21 mouse cellular contexts compared by ENCODE assay signal in the genomic region with DNA sequence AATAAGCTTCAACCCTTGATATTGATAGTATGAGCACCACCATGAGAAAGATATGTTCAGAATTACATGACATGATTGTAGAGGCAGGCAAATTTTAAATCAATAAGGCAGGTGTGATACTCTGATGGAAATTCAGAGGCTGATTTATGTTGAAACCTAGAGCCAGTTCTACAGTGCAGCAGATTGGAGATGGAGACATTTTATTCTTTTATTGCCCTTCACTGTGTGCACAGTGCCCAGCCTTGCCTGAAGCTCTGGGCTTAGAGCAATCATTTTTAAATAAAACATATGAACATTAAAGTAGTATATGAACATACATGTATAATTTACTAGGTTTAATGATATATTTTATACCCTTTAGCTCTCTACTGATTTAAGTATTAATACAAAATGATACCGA.
DNase-seq lines count a peak whose midpoint lies in the region; ATAC-seq and TF ChIP-seq lines count a peak whose summit lies in the region.
"Had no signal": no experiment of that assay in that cellular context is flagged by ENCODE, and none has a peak within 500 bp of the region (broad histone marks: within the 10 kb centered on the region; RNA-seq: fewer than 3 reads in every experiment).

No protein-coding gene starts in this region.

- 80% methylated on average over 1 of the region's 1 CpGs for WGBS in intestine, embryonic 14.5 days
- 73% methylated on average over 1 of the region's 1 CpGs for WGBS in intestine, postnatal 0 days
- 78% methylated on average over 1 of the region's 1 CpGs for WGBS in intestine, embryonic 15.5 days
- WGBS in intestine, embryonic 16.5 days: 85% methylated on average over 1 of the region's 1 CpGs
- 91% methylated on average over 1 of the region's 1 CpGs for WGBS in midbrain, embryonic 14.5 days

- H3K9ac ChIP-seq in intestine, embryonic 14.5 days (ENCODE audit: low read length): no peak overlapping the region
- no peak overlapping the region for H3K9ac ChIP-seq in intestine, postnatal 0 days (ENCODE audit: low read depth, low read length)
- H3K9ac ChIP-seq in intestine, embryonic 15.5 days: no peak overlapping the region
- no peak overlapping the region for H3K9ac ChIP-seq in intestine, embryonic 16.5 days (ENCODE audit: low read depth, low read length)
- no peak overlapping the region for H3K9ac ChIP-seq in midbrain, embryonic 14.5 days (replicated peaks; ENCODE audit: low read length)

- H3K27ac ChIP-seq in intestine, embryonic 14.5 days (ENCODE audit: low read depth): no peak overlapping the region
- no peak overlapping the region for H3K27ac ChIP-seq in intestine, postnatal 0 days (ENCODE audit: low read depth, low read length)
- no peak overlapping the region for H3K27ac ChIP-seq in intestine, embryonic 15.5 days
- H3K27ac ChIP-seq in intestine, embryonic 16.5 days (ENCODE audit: low read length): no peak overlapping the region
- no peak overlapping the region for H3K27ac ChIP-seq in midbrain, embryonic 14.5 days (replicated peaks; ENCODE audit: low read depth, low read length)

- H3K4me2 ChIP-seq in intestine, embryonic 14.5 days (ENCODE audit: low read length): no peak overlapping the region
- H3K4me2 ChIP-seq in intestine, postnatal 0 days (replicated peaks; ENCODE audit: low read depth): no peak overlapping the region
- H3K4me2 ChIP-seq in intestine, embryonic 15.5 days (replicated peaks): no peak overlapping the region
- no peak overlapping the region for H3K4me2 ChIP-seq in intestine, embryonic 16.5 days (ENCODE audit: low read depth, low read length)
- H3K4me2 ChIP-seq in midbrain, embryonic 14.5 days (ENCODE audit: low read length): no peak overlapping the region

- H3K9me3 ChIP-seq in intestine, embryonic 14.5 days (ENCODE audit: control insufficient read depth, low read length): no peaks in the 10 kb centered on the region
- no peaks in the 10 kb centered on the region for H3K9me3 ChIP-seq in intestine, postnatal 0 days (ENCODE audit: control insufficient read depth)
- no peaks in the 10 kb centered on the region for H3K9me3 ChIP-seq in intestine, embryonic 15.5 days
- H3K9me3 ChIP-seq in intestine, embryonic 16.5 days (ENCODE audit: control insufficient read depth, low read length): no peaks in the 10 kb centered on the region
- no peaks in the 10 kb centered on the region for H3K9me3 ChIP-seq in midbrain, embryonic 14.5 days (ENCODE audit: control insufficient read depth, low read length)

- TF ChIP-seq CTCF in intestine, postnatal 0 days (IDR thresholded peaks at IDR 0.05; ENCODE audit: low read depth): no peak

- DNase-seq in intestine, embryonic 14.5 days (ENCODE audit: low spot score): no peak
- DNase-seq in midbrain, embryonic 14.5 days: no peak
- DNase-seq: adrenal gland, adult 2 months; adrenal gland, adult 8-10 months; adrenal gland, postnatal 10 days; adrenal gland, postnatal 14 days; adrenal gland, postnatal 25 days; adrenal gland, postnatal 36 days; B cell, adult 2 months; cerebellum, adult 11 months; cerebellum, adult 11-12 months; cerebellum, adult 18-20 months; cerebellum, adult 2 months had no signal

- H3K27me3 ChIP-seq in intestine, embryonic 14.5 days (replicated peaks; ENCODE audit: control insufficient read depth, insufficient read depth, low read length): no peaks in the 10 kb centered on the region
- no peaks in the 10 kb centered on the region for H3K27me3 ChIP-seq in intestine, postnatal 0 days (replicated peaks; ENCODE audit: control insufficient read depth, insufficient read depth, low read length)
- H3K27me3 ChIP-seq in intestine, embryonic 15.5 days (replicated peaks): no peaks in the 10 kb centered on the region
- no peaks in the 10 kb centered on the region for H3K27me3 ChIP-seq in intestine, embryonic 16.5 days (replicated peaks; ENCODE audit: control insufficient read depth, insufficient read depth, low read length)
- H3K27me3 ChIP-seq in midbrain, embryonic 14.5 days (ENCODE audit: control insufficient read depth, insufficient read depth, low read length): no peaks in the 10 kb centered on the region
- H3K27me3 ChIP-seq: CH12.LX had no signal

- H3K4me1 ChIP-seq in intestine, embryonic 14.5 days (replicated peaks; ENCODE audit: control insufficient read depth, insufficient read depth, low read length): no peaks in the 10 kb centered on the region
- no peaks in the 10 kb centered on the region for H3K4me1 ChIP-seq in intestine, postnatal 0 days (replicated peaks; ENCODE audit: control insufficient read depth, insufficient read depth, low read length)
- H3K4me1 ChIP-seq in intestine, embryonic 15.5 days (replicated peaks): no peaks in the 10 kb centered on the region
- no peaks in the 10 kb centered on the region for H3K4me1 ChIP-seq in intestine, embryonic 16.5 days (ENCODE audit: control insufficient read depth, insufficient read depth, low read length)
- H3K4me1 ChIP-seq in midbrain, embryonic 14.5 days (ENCODE audit: control insufficient read depth, insufficient read depth, low read length): no peaks in the 10 kb centered on the region

- H3K4me3 ChIP-seq in intestine, embryonic 14.5 days (ENCODE audit: low read depth, low read length): no peak overlapping the region
- no peak overlapping the region for H3K4me3 ChIP-seq in intestine, postnatal 0 days (ENCODE audit: low read depth, low read length)
- H3K4me3 ChIP-seq in intestine, embryonic 15.5 days (replicated peaks): no peak overlapping the region
- H3K4me3 ChIP-seq in intestine, embryonic 16.5 days (ENCODE audit: low read length): no peak overlapping the region
- H3K4me3 ChIP-seq in midbrain, embryonic 14.5 days (replicated peaks; ENCODE audit: low read depth, low read length): no peak overlapping the region

- H3K36me3 ChIP-seq in intestine, embryonic 14.5 days (ENCODE audit: control insufficient read depth, insufficient read depth, low read length): no peaks in the 10 kb centered on the region
- no peaks in the 10 kb centered on the region for H3K36me3 ChIP-seq in intestine, postnatal 0 days (ENCODE audit: control insufficient read depth, insufficient read depth)
- no peaks in the 10 kb centered on the region for H3K36me3 ChIP-seq in intestine, embryonic 15.5 days
- H3K36me3 ChIP-seq in intestine, embryonic 16.5 days (ENCODE audit: control insufficient read depth, insufficient read depth, low read length): no peaks in the 10 kb centered on the region
- H3K36me3 ChIP-seq in midbrain, embryonic 14.5 days (ENCODE audit: control insufficient read depth, insufficient read depth, low read length): no peaks in the 10 kb centered on the region
- H3K36me3 ChIP-seq: G1E had no signal

- ATAC-seq in intestine, embryonic 14.5 days (replicated peaks; ENCODE audit: low FRiP score, low TSS enrichment, low read depth): 0 out of 2 replicates have a peak, but pooled peaks have one; percentile 36
- no peak for ATAC-seq in intestine, postnatal 0 days
- peak; percentile 69; the same call in 1 of the 2 replicates for ATAC-seq in intestine, embryonic 15.5 days
- ATAC-seq in intestine, embryonic 16.5 days: peak; percentile 66; the same call in 1 of the 2 replicates
- no peak for ATAC-seq in midbrain, embryonic 14.5 days (ENCODE audit: low FRiP score, low TSS enrichment)
- ATAC-seq in activated CD4-positive, CD25-positive, alpha-beta regulatory T cell, adult 4 months: no peak
- ATAC-seq: CD4-positive, CD25-positive, alpha-beta regulatory T cell, adult 4 months; Patski had no signal

Comparison
In these comparisons a context has a peak if more than half of its experiments do, and no peak if none do; other contexts are left out.
1. ATAC-seq: peak in intestine, embryonic 14.5 days (single experiment), intestine, embryonic 15.5 days (single experiment) and intestine, embryonic 16.5 days (single experiment); none in intestine, postnatal 0 days (single experiment), midbrain, embryonic 14.5 days (single experiment) and activated CD4-positive, CD25-positive, alpha-beta regulatory T cell, adult 4 months (single experiment).